Mouse (Mus musculus) intestine, postnatal 0 days (tissue): ENCODE data around the gene Dad1. TPM values are rescaled to one million over a fixed set of nuclear protein-coding genes. Genes with fewer than 3 reads are reported as not detected.

Experiments used
- ATAC-seq: fragments of 200-750 bp; cut with Nextera tagmentation; 2 replicates; pipeline ENCODE4 v1.8.0; 2017; ENCODE audit warnings: mild to moderate bottlenecking, moderate TSS enrichment, moderate library complexity
- H3K27ac ChIP-seq: fragments of 300-500 bp; sonication (generic); 2 replicates; pipeline ENCODE4 v1.5.1; 2014; ENCODE audit warnings: mild to moderate bottlenecking, low read depth, low read length, moderate library complexity
- H3K27me3 ChIP-seq: fragments of 300-500 bp; sonication (generic); replicated peaks from 2 replicates; pipeline ENCODE4 v1.6.1; 2014; ENCODE audit warnings: low read length, mixed read lengths; ENCODE audit not compliant: control insufficient read depth, insufficient read depth
- H3K36me3 ChIP-seq: fragments of 300-500 bp; sonication (generic); 2 replicates; pipeline ENCODE4 v1.6.1; 2014; ENCODE audit warnings: mild to moderate bottlenecking, moderate library complexity; ENCODE audit not compliant: control insufficient read depth, insufficient read depth
- H3K4me1 ChIP-seq: fragments of 300-500 bp; sonication (generic); replicated peaks from 2 replicates; pipeline ENCODE4 v1.6.1; 2014; ENCODE audit warnings: antibody characterized with exemption, low read length, mixed read lengths; ENCODE audit not compliant: control insufficient read depth, insufficient read depth
- H3K4me2 ChIP-seq: fragments of 300-500 bp; sonication (generic); replicated peaks from 2 replicates; pipeline ENCODE4 v1.6.1; 2014; ENCODE audit warnings: low read depth, mild to moderate bottlenecking, moderate library complexity
- H3K4me3 ChIP-seq: fragments of 300-500 bp; sonication (generic); 2 replicates; pipeline ENCODE4 v1.5.1; 2014; ENCODE audit warnings: low read depth, low read length
- H3K9ac ChIP-seq: fragments of 300-500 bp; sonication (generic); 2 replicates; pipeline ENCODE4 v1.6.1; 2014; ENCODE audit warnings: mild to moderate bottlenecking, low read depth, low read length
- H3K9me3 ChIP-seq: fragments of 300-500 bp; sonication (generic); 2 replicates; pipeline ENCODE4 v1.6.1; 2016; ENCODE audit warnings: mixed run types; ENCODE audit not compliant: control insufficient read depth
- CTCF ChIP-seq: sonication (generic); IDR thresholded peaks from 2 replicates; pipeline ENCODE4 v1.5.1; 2016; ENCODE audit warnings: low read depth, mild to moderate bottlenecking, control low read depth, antibody characterized with exemption, moderate library complexity
- WGBS: fragments of 180-500 bp; shearing (Covaris S2); extraction: QIAGEN DNeasy Blood & Tissue Kit; methylation state at CpG from one replicate; pipeline ENCODE4 v1.1.7; 2014; 5-methylcytosine and 5-hydroxymethylcytosine counted together
- polyA plus RNA-seq: library from polyadenylated mRNA; unstranded; fragments of >200 nt; fragmentation: Nextera tagmentation; extraction: Ambion mirVana; gene quantifications from 2 replicates; pipeline ENCODE4 v1.2.1, GENCODE M21; 2015

Dad1 gene
- polyA plus RNA-seq, result 484 and 492 TPM in 2 replicates

GRCm38 (mm10) chr14:54253741-54254291, at the start of gene Dad1, which contains the start of gene Abhd4:
Dad1 (minus strand) TSS chr14:54254104.
Abhd4 (plus strand) TSS chr14:54254188.
- WGBS, result under 1% methylated on average over 39 of the region's 39 CpGs
- ATAC-seq, result peak; percentile 100
- H3K36me3 ChIP-seq, result no peaks in the 10 kb centered on the region
- H3K9me3 ChIP-seq, result no peaks in the 10 kb centered on the region
- H3K4me2 ChIP-seq, result peak within 1 kb of the TSS; percentile 69
- H3K4me3 ChIP-seq, result peak within 1 kb of the TSS; percentile 81
- H3K4me1 ChIP-seq, result peaks cover 5% of the 10 kb centered on the region
- TF ChIP-seq CTCF, result peak; percentile 31
- no peaks in the 10 kb centered on the region for H3K27me3 ChIP-seq
- H3K9ac ChIP-seq, result peak within 1 kb of the TSS; percentile 70
- peak within 1 kb of the TSS; percentile 94 for H3K27ac ChIP-seq

DNA sequence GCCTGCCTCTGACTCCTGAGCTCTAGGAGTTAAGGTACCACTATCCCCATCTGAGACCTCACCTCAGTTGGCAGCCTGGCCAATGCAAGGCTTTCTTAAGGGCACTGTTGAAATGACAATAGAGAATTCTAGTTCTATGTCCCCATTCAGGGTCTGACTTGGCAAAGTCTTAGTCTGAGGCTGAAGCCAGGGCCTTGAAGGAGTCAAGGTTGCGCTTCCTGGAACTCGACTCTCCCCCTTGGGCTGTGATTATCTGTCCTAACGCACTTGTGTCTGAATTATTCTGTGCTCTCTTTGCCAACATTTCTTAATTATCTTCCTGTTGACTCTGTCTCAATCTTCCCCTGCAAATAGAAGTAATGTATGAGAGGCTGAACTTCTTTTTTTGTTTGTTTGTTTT, 46.8 kb upstream of the Dad1 start:
- no peak overlapping the region for H3K4me2 ChIP-seq
- no peak for ATAC-seq
- H3K9ac ChIP-seq, result no peak overlapping the region
- no peaks in the 10 kb centered on the region for H3K9me3 ChIP-seq
- WGBS, result 91% methylated on average over 3 of the region's 3 CpGs
- TF ChIP-seq CTCF, result no peak
- H3K4me1 ChIP-seq, result no peaks in the 10 kb centered on the region
- no peak overlapping the region for H3K27ac ChIP-seq
- H3K27me3 ChIP-seq, result no peaks in the 10 kb centered on the region
- no peaks in the 10 kb centered on the region for H3K36me3 ChIP-seq
- H3K4me3 ChIP-seq, result no peak overlapping the region

GRCm38 (mm10) chr14:54300136-54300535, 46.2 kb upstream of the Dad1 start:
- 70% methylated on average over 5 of the region's 5 CpGs for WGBS
- Histone ChIP-seq H3K4me1 (no peaks in the 10 kb centered on the region), H3K4me2 (no peak overlapping the region), H3K27me3 (no peaks in the 10 kb centered on the region), H3K36me3 (no peaks in the 10 kb centered on the region), H3K27ac (no peak overlapping the region), H3K9me3 (no peaks in the 10 kb centered on the region), H3K9ac (no peak overlapping the region), H3K4me3 (no peak overlapping the region)
- no peak for TF ChIP-seq CTCF
- no peak for ATAC-seq

GRCm38 (mm10) chr14:54284839-54285238, 30.9 kb upstream of the Dad1 start, which contains the start of gene Olfr49:
Olfr49 (minus strand) TSS chr14:54284939.
- no peak for ATAC-seq
- Histone ChIP-seq H3K36me3 (no peaks in the 10 kb centered on the region), H3K27ac (no peak within 1 kb of the TSS), H3K9ac (no peak within 1 kb of the TSS), H3K4me1 (no peaks in the 10 kb centered on the region), H3K4me3 (no peak within 1 kb of the TSS), H3K4me2 (no peak within 1 kb of the TSS), H3K9me3 (no peaks in the 10 kb centered on the region), H3K27me3 (no peaks in the 10 kb centered on the region)
- TF ChIP-seq CTCF, result no peak
- WGBS, result 79% methylated on average over 1 of the region's 1 CpGs

DNA sequence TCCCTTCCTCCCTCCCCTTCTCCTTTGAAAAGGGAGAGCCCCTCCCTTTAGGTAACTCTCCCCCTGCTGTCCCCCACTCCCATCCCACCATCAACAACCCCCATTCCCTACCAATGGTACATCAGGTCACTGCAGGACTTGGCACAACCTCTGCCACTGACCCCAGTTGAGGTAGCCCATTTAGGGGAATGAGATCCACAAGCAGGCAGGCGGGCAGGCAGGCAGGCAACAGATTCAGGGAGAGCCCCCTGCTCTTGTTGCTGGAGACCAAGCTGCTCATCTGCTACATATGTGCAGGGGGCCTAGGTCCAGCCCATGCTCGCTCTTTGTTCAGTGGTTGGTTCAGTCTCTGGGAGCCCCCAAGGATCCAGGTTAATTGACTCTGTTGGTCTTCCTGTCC, 22.5 kb upstream of the Dad1 start:
- Histone ChIP-seq H3K27ac (no peak overlapping the region), H3K4me2 (no peak overlapping the region), H3K36me3 (no peaks in the 10 kb centered on the region), H3K9ac (no peak overlapping the region), H3K27me3 (no peaks in the 10 kb centered on the region), H3K4me1 (no peaks in the 10 kb centered on the region), H3K9me3 (no peaks in the 10 kb centered on the region), H3K4me3 (no peak overlapping the region)
- TF ChIP-seq CTCF, result no peak
- no peak for ATAC-seq
- WGBS, result 90% methylated on average over 2 of the region's 2 CpGs

GRCm38 (mm10) chr14:54272696-54273095, 18.8 kb upstream of the Dad1 start:
- Histone ChIP-seq H3K4me1 (no peaks in the 10 kb centered on the region), H3K27me3 (no peaks in the 10 kb centered on the region), H3K27ac (no peak overlapping the region), H3K9me3 (no peaks in the 10 kb centered on the region), H3K36me3 (peaks cover 12% of the 10 kb centered on the region), H3K4me3 (no peak overlapping the region), H3K9ac (no peak overlapping the region), H3K4me2 (no peak overlapping the region)
- 90% methylated on average over 3 of the region's 3 CpGs for WGBS
- ATAC-seq, result no peak
- TF ChIP-seq CTCF, result no peak
